ENCODE assay signal across 9 mouse cellular contexts in genomic region chr13:99541429-99542267, GRCm38 (mm10). TPM values are rescaled to one million over a fixed set of nuclear protein-coding genes. Genes with fewer than 3 reads are reported as not detected.
A peak's percentile ranks its signal among the peaks of the same experiment; 100 is the strongest.
DNase-seq lines count a peak whose midpoint lies in the region; ATAC-seq and TF ChIP-seq lines count a peak whose summit lies in the region.
"Had no signal": no experiment of that assay in that cellular context is flagged by ENCODE, and none has a peak within 500 bp of the region (broad histone marks: within the 10 kb centered on the region; RNA-seq: fewer than 3 reads in every experiment).

No protein-coding gene starts in this region.

- peaks cover 20% of the 10 kb centered on the region; the same call in 1 of the 2 replicates for H3K4me1 ChIP-seq in heart, postnatal 0 days (ENCODE audit: control insufficient read depth, insufficient read depth)
- peaks cover 6% of the 10 kb centered on the region; the same call in 1 of the 2 replicates for H3K4me1 ChIP-seq in forebrain, embryonic 11.5 days (replicated peaks; ENCODE audit: control insufficient read depth, insufficient read depth, low read length)
- peaks cover 25% of the 10 kb centered on the region for H3K4me1 ChIP-seq in limb, embryonic 12.5 days (replicated peaks)

- no peak for TF ChIP-seq EP300 in heart, postnatal 0 days (IDR thresholded peaks at IDR 0.05; ENCODE audit: low read depth)

- H3K4me2 ChIP-seq in heart, postnatal 0 days (ENCODE audit: low read depth, low read length) = peak overlapping the region; percentile 41
- H3K4me2 ChIP-seq in forebrain, embryonic 11.5 days (ENCODE audit: low read depth, low read length, severe bottlenecking) = peak overlapping the region; percentile 31; the same call in 1 of the 2 replicates
- peak overlapping the region; percentile 44 for H3K4me2 ChIP-seq in limb, embryonic 12.5 days

- H3K4me3 ChIP-seq in heart, postnatal 0 days (ENCODE audit: low read depth, low read length) = no peak overlapping the region
- no peak overlapping the region for H3K4me3 ChIP-seq in forebrain, embryonic 11.5 days (ENCODE audit: low read depth, low read length)
- H3K4me3 ChIP-seq in limb, embryonic 12.5 days (replicated peaks) = no peak overlapping the region

- H3K36me3 ChIP-seq in heart, postnatal 0 days (replicated peaks; ENCODE audit: control insufficient read depth, insufficient read depth, low read length) = no peaks in the 10 kb centered on the region
- H3K36me3 ChIP-seq in forebrain, embryonic 11.5 days (ENCODE audit: control insufficient read depth, insufficient read depth, low read length) = no peaks in the 10 kb centered on the region
- H3K36me3 ChIP-seq in limb, embryonic 12.5 days = no peaks in the 10 kb centered on the region

- no peak for DNase-seq in heart, postnatal 0 days (ENCODE audit: low spot score)
- DNase-seq in heart, postnatal 25 days (ENCODE audit: low spot score) = no peak
- DNase-seq in brain, adult 2 months (ENCODE audit: low read depth, low spot score) = peak; percentile 37
- no peak for DNase-seq in forebrain, embryonic 11.5 days (ENCODE audit: low spot score)
- DNase-seq in B cell, adult 2 months = no peak
- DNase-seq in gastrocnemius, postnatal 25 days = no peak
- DNase-seq: cerebellum, adult 2 months had no signal

- H3K9me3 ChIP-seq in heart, postnatal 0 days (replicated peaks; ENCODE audit: control insufficient read depth, low read length) = no peaks in the 10 kb centered on the region
- no peaks in the 10 kb centered on the region for H3K9me3 ChIP-seq in forebrain, embryonic 11.5 days (ENCODE audit: control insufficient read depth, low read length)
- no peaks in the 10 kb centered on the region for H3K9me3 ChIP-seq in limb, embryonic 12.5 days

- no peak for TF ChIP-seq CTCF in heart, postnatal 0 days (IDR thresholded peaks at IDR 0.05; ENCODE audit: low read depth)

- 25% methylated on average over 21 of the region's 21 CpGs for WGBS in heart, postnatal 0 days
- 35% methylated on average over 21 of the region's 21 CpGs for WGBS in forebrain, embryonic 11.5 days
- WGBS in limb, embryonic 12.5 days = 41% methylated on average over 21 of the region's 21 CpGs

- H3K9ac ChIP-seq in heart, postnatal 0 days (replicated peaks; ENCODE audit: low read depth, low read length) = no peak overlapping the region
- no peak overlapping the region for H3K9ac ChIP-seq in forebrain, embryonic 11.5 days (ENCODE audit: low read length)
- no peak overlapping the region for H3K9ac ChIP-seq in limb, embryonic 12.5 days (replicated peaks)

- no peak overlapping the region for H3K27ac ChIP-seq in heart, postnatal 0 days (ENCODE audit: low read depth)
- no peak overlapping the region for H3K27ac ChIP-seq in forebrain, embryonic 11.5 days (ENCODE audit: low read depth, low read length)
- peak overlapping the region; percentile 62 for H3K27ac ChIP-seq in limb, embryonic 12.5 days

- ATAC-seq in heart, postnatal 0 days (ENCODE audit: insufficient read depth, low read depth) = no peak
- ATAC-seq in forebrain, embryonic 11.5 days (replicated peaks; ENCODE audit: low FRiP score) = peak; percentile 78; the same call in 1 of the 2 replicates
- ATAC-seq in limb, embryonic 12.5 days (ENCODE audit: insufficient number of reproducible peaks, insufficient read depth, low FRiP score, low TSS enrichment, low read depth) = peak; percentile 36; the same call in 1 of the 2 replicates
- no peak for ATAC-seq in megakaryocyte, adult 5-6 weeks (ENCODE audit: poor library complexity, severe bottlenecking)

- intact Hi-C loops in heart, postnatal 25 days (cut with DNase I) = no loop called here

- H3K27me3 ChIP-seq in heart, postnatal 0 days (ENCODE audit: control insufficient read depth, insufficient read depth, low read length) = no peaks in the 10 kb centered on the region
- no peaks in the 10 kb centered on the region for H3K27me3 ChIP-seq in forebrain, embryonic 11.5 days (ENCODE audit: control insufficient read depth, insufficient read depth, low read length)
- no peaks in the 10 kb centered on the region; the same call in 1 of the 2 replicates for H3K27me3 ChIP-seq in limb, embryonic 12.5 days

RNA-seq across cellular contexts. Expression of gene Map1b, which starts 25.3 kb away (rescaled TPM):
- total RNA-seq in heart, postnatal 0 days (2014; rRNA removed; ENCODE audit: low replicate concordance) = 23.2 and 34.1 TPM in 2 replicates
- 43.6 and 54.0 TPM in 2 replicates for polyA plus RNA-seq in heart, postnatal 0 days (2015; fragmentation: Nextera tagmentation; extraction: Ambion mirVana)
- 10 to 100 TPM; 12.4 to 14.9 TPM for total RNA-seq in heart, postnatal 25 days (2021)
- polyA plus RNA-seq in forebrain, embryonic 11.5 days (2014; fragmentation: Nextera tagmentation; extraction: Ambion mirVana) = 823 and 854 TPM in 2 replicates
- 118 and 137 TPM in 2 replicates for polyA plus RNA-seq in limb, embryonic 12.5 days (2016; fragmentation: Nextera tagmentation; extraction: Ambion mirVana)
- total RNA-seq in megakaryocyte, adult 5-6 weeks (2015) = 0.07 TPM in 2 replicates
- total RNA-seq in megakaryocyte, adult 5-6 weeks (2017) = 0.11 TPM in 1 of 2 replicates, not detected in the other
- 10 to 100 TPM; 12.0 to 12.9 TPM for total RNA-seq in gastrocnemius, postnatal 25 days (2021)

Comparison
In these comparisons a context has a peak if more than half of its experiments do, and no peak if none do; other contexts are left out.
1. ATAC-seq: peak in forebrain, embryonic 11.5 days (single experiment) and limb, embryonic 12.5 days (single experiment); none in heart, postnatal 0 days (single experiment) and megakaryocyte, adult 5-6 weeks (single experiment).
2. RNA of gene Map1b, which starts 25.3 kb away (total RNA-seq): 23.2 to 34.1 TPM in heart, postnatal 0 days, 12.4 to 14.9 TPM in heart, postnatal 25 days and 12.0 to 12.9 TPM in gastrocnemius, postnatal 25 days; 0.07 to 0.11 TPM in megakaryocyte, adult 5-6 weeks; every median in the first group is over 10 times any median in the second.
3. Peak in every context shown above with its lines, with median percentiles within 50 percentile points of each other: H3K4me2 ChIP-seq.